Mouse (Mus musculus) heart, embryonic 11.5 days (tissue): ENCODE measurements at regions not wholly inside any gene's neighbourhood (a gene's known extent, or its start where the extent isn't known, plus 50 kb on each side); places are given as distances from the start of the nearest gene placed in this dataset.

Experiments used
- ATAC-seq: fragments of 200-750 bp; cut with Nextera tagmentation; replicated peaks from 2 replicates; pipeline ENCODE4 v1.8.0; 2017; ENCODE audit warnings: moderate library complexity; ENCODE audit not compliant: insufficient number of reproducible peaks, low FRiP score, low TSS enrichment
- H3K27ac ChIP-seq: fragments of 300-500 bp; sonication (generic); 2 replicates; pipeline ENCODE4 v1.5.1; 2014; ENCODE audit warnings: mild to moderate bottlenecking, low read depth, low read length
- H3K27me3 ChIP-seq: fragments of 300-500 bp; sonication (generic); 2 replicates; pipeline ENCODE4 v1.6.1; 2014; ENCODE audit warnings: mild to moderate bottlenecking, low read length, mixed read lengths; ENCODE audit not compliant: control insufficient read depth, insufficient read depth
- H3K36me3 ChIP-seq: fragments of 300-500 bp; sonication (generic); 2 replicates; pipeline ENCODE4 v1.6.1; 2014; ENCODE audit warnings: mild to moderate bottlenecking, low read length, moderate library complexity, mixed read lengths; ENCODE audit not compliant: control insufficient read depth, insufficient read depth
- H3K4me1 ChIP-seq: fragments of 300-500 bp; sonication (generic); 2 replicates; pipeline ENCODE4 v1.6.1; 2014; ENCODE audit warnings: low read length; ENCODE audit not compliant: control insufficient read depth, insufficient read depth
- H3K4me2 ChIP-seq: fragments of 300-500 bp; sonication (generic); 2 replicates; pipeline ENCODE4 v1.6.1; 2014; ENCODE audit warnings: mild to moderate bottlenecking, moderate library complexity
- H3K4me3 ChIP-seq: fragments of 300-500 bp; sonication (generic); 2 replicates; pipeline ENCODE4 v1.5.1; 2014; ENCODE audit warnings: low read depth, low read length
- H3K9ac ChIP-seq: fragments of 300-500 bp; sonication (generic); 2 replicates; pipeline ENCODE4 v1.6.1; 2014; ENCODE audit warnings: mild to moderate bottlenecking, low read depth, low read length, moderate library complexity
- H3K9me3 ChIP-seq: fragments of 300-500 bp; sonication (generic); replicated peaks from 2 replicates; pipeline ENCODE4 v1.6.1; 2016; ENCODE audit warnings: low read length; ENCODE audit not compliant: control insufficient read depth
- WGBS: fragments of 180-500 bp; shearing (Covaris S2); extraction: QIAGEN DNeasy Blood & Tissue Kit; methylation state at CpG from one replicate; pipeline ENCODE4 v1.1.7; 2014; ENCODE audit not compliant: insufficient replicate concordance; 5-methylcytosine and 5-hydroxymethylcytosine counted together

DNA sequence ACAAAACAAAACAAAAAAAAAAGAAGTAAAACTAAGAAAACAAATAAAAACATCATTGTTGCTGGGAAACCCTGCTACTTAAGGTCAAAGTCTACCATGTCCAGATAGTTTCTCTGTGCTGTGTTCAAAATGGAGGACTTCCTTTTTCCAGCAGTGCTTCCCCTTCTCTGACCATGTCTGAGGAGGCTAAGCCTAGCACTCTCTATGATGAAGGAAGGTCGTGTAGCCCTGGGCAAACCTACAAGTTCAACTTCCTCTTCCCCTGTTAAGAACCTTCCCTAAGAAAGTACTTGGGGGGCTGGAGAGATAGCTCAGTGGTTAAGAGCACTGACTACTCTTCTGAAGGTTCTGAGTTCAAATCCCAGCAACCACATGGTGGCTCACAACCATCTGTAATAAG lies 57.3 kb upstream of the Glrp1 start:
- ATAC-seq: no peak
- no peaks in the 10 kb centered on the region for H3K4me1 ChIP-seq
- no peak overlapping the region for H3K9ac ChIP-seq
- no peak overlapping the region for H3K4me2 ChIP-seq
- H3K27me3 ChIP-seq: no peaks in the 10 kb centered on the region
- no peaks in the 10 kb centered on the region for H3K36me3 ChIP-seq
- H3K4me3 ChIP-seq: no peak overlapping the region
- H3K27ac ChIP-seq: no peak overlapping the region
- H3K9me3 ChIP-seq: no peaks in the 10 kb centered on the region
- WGBS: 67% methylated on average over 1 of the region's 1 CpGs

DNA sequence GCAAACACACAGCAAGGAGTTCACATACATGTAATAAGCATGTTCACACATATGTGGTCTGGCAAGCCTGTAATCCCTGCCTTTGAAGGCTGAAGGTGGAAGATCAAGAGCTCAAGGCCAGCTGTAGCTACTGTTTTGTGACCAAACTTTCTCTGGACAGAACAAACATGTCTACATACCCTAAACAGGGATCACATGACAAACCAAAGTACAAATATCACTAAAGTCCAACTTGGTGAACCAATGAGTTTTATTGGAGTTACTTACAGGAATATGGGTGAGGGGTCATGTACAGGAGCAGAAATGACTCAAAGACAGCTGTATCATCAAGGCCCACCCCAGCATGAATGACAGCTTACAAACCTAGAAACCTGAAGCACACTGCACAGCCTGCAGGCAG lies 56.6 kb upstream of the Glrp1 start:
- no peak overlapping the region for H3K9ac ChIP-seq
- no peaks in the 10 kb centered on the region for H3K9me3 ChIP-seq
- ATAC-seq: no peak
- H3K4me2 ChIP-seq: no peak overlapping the region
- H3K4me1 ChIP-seq: no peaks in the 10 kb centered on the region
- no peak overlapping the region for H3K27ac ChIP-seq
- no peak overlapping the region for H3K4me3 ChIP-seq
- no peaks in the 10 kb centered on the region for H3K27me3 ChIP-seq
- no peaks in the 10 kb centered on the region for H3K36me3 ChIP-seq

DNA sequence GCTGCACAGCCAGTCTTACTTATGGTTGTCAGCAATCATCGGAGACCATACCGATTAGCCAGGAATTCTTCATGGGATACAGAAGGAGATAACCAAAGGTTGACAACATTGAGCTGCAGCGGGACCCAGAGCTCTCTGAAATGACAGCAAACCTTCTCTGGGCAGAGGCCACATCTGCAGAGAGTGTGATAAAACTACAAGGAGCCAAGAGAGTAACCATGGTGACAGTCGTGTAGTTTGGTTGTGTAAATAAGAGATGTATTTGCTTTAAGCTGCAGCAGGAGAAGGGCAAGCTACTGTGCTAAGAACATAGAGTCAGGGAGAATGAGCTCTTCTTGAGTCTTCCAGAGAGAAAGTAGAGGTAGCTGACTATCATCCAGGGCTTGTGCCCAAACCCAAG lies 55.0 kb upstream of the Glrp1 start:
- ATAC-seq: no peak
- Histone ChIP-seq H3K36me3 (no peaks in the 10 kb centered on the region), H3K9me3 (no peaks in the 10 kb centered on the region), H3K9ac (no peak overlapping the region), H3K4me1 (0 out of 2 replicates have a peak, but pooled peaks cover 4% of the 10 kb centered on the region), H3K27ac (no peak overlapping the region), H3K27me3 (no peaks in the 10 kb centered on the region), H3K4me2 (no peak overlapping the region), H3K4me3 (no peak overlapping the region)
- 47% methylated on average over 4 of the region's 4 CpGs for WGBS

DNA sequence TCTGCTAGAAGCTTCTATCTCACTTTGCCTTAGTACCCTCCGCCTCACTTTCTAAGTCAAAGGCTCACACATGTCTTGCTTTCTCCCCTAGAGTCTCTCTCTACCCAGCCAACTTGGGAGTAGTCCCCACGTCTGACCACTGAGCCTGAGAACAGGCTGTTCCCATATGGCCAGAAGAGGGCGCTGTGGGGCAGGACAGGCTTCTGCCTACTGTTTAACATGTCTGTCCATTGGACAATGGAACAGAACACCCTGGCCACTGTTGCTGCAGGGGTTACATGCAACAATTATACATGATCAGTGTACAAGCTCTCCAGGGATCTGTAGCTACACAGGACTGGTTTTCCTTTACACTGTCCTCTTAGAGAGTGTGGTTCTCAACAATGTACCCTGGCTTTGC lies 52.5 kb upstream of the Glrp1 start:
- no peak overlapping the region for H3K4me3 ChIP-seq
- WGBS: 17% methylated on average over 3 of the region's 3 CpGs
- no peaks in the 10 kb centered on the region for H3K9me3 ChIP-seq
- no peak for ATAC-seq
- no peaks in the 10 kb centered on the region for H3K27me3 ChIP-seq
- H3K4me1 ChIP-seq: peaks cover 7% of the 10 kb centered on the region; the same call in 1 of the 2 replicates
- no peak overlapping the region for H3K27ac ChIP-seq
- no peak overlapping the region for H3K4me2 ChIP-seq
- H3K36me3 ChIP-seq: no peaks in the 10 kb centered on the region
- H3K9ac ChIP-seq: no peak overlapping the region

DNA sequence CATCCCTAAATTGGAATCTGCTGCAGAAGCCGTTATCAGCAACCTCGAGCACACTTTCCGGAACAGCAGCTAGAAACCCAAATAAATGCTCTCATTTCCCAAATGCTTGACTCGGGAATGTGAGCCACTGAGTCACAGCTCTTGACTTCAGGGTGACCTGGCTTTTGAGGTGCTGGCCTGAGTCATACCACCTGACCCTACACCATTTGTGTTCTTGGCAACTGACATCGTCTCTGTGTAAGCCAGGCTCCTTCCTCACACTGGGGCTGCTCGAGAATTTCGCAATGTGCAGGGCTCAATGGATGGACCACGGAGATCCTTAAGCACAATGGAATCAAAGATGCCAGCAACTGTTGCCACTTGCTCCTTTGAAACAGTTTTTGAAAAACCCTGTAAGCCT lies 50.9 kb upstream of the Glrp1 start:
- Histone ChIP-seq H3K4me3 (no peak overlapping the region), H3K9ac (no peak overlapping the region), H3K36me3 (no peaks in the 10 kb centered on the region), H3K4me2 (no peak overlapping the region), H3K27me3 (no peaks in the 10 kb centered on the region), H3K9me3 (no peaks in the 10 kb centered on the region), H3K4me1 (peaks cover 7% of the 10 kb centered on the region; the same call in 1 of the 2 replicates), H3K27ac (no peak overlapping the region)
- ATAC-seq: no peak
- 35% methylated on average over 8 of the region's 8 CpGs for WGBS
